Mouse (Mus musculus): ENCODE results near the gene Pld2.

The Pld2 gene

DNA sequence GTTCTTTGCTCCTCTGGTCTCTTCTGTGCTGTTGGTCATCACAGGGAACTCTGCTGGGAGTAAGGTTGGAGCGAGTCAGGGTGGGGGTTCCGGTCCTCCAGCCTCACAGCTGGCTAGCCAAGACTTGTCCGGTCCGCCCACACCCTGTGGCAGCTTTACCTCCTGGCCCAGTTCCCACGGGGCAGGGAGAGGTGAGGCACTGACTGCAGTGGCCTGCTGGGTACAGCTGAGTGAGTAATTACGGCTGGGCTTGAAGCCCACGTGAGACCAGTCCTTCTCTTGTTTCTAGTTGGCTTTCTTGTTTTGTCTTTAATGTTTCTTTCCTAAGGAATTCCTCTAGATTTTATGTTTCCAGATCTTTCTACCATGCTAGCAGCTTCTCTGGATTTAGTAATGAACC is 45.6 kb downstream of the Pld2 start:
- Histone ChIP-seq H3K9me3 (ENCODE audit: low read length) (no peaks in the 10 kb centered on the region), H3K4me3 (replicated peaks; ENCODE audit: low read length) (peak overlapping the region; percentile 41; the same call in 1 of the 2 replicates), H3K36me3 (ENCODE audit: insufficient read depth, low read length) (peaks cover 8% of the 10 kb centered on the region; the same call in 1 of the 2 replicates), H3K4me1 (replicated peaks; ENCODE audit: low read depth, low read length) (peaks cover 26% of the 10 kb centered on the region), H3K27me3 (ENCODE audit: insufficient read depth, low read length) (no peaks in the 10 kb centered on the region)
- TF ChIP-seq NANOG (IDR thresholded peaks at IDR 0.05; ENCODE audit: borderline replicate concordance, low read length): no peak

- no peaks in the 10 kb centered on the region for H3K9me3 ChIP-seq (ENCODE audit: low read length)
- peaks cover 24% of the 10 kb centered on the region for H3K4me1 ChIP-seq (replicated peaks; ENCODE audit: low read depth, low read length)
- H3K27me3 ChIP-seq (ENCODE audit: insufficient read depth, low read length): no peaks in the 10 kb centered on the region
- H3K36me3 ChIP-seq (ENCODE audit: insufficient read depth, low read length): peaks cover 8% of the 10 kb centered on the region; the same call in 1 of the 2 replicates
- no peak overlapping the region for H3K4me3 ChIP-seq (replicated peaks; ENCODE audit: low read length)
- TF ChIP-seq CTCF (conservative IDR thresholded peaks at IDR 0.05; ENCODE audit: low read length) (no peak), NANOG (IDR thresholded peaks at IDR 0.05; ENCODE audit: borderline replicate concordance, low read length) (no peak), POU5F1 (IDR thresholded peaks at IDR 0.05; ENCODE audit: borderline replicate concordance, low read length) (no peak)
Measured at GRCm38 (mm10) chr11:70586261-70586660, 46.4 kb downstream of the Pld2 start.

DNA sequence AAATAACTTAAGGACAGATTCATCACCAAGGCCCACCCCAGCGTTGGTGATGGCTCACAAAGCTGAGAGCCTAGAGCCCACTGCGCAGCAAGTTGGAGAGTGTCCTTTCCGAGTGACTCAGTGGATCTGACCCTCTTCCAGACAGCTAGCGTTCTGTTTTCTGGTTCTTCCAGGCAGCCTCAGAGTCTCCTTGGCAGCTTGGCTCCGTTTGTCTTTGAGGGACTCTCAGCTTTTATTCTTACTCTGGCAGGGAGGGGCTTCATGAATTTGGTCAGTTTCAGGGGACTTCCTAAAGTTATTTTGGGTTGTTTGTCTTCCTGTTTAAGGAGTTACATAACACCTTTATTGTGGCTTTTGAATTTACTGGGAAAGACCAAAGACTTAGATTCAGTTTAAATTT is 47.1 kb downstream of the Pld2 start:
- Histone ChIP-seq H3K36me3 (ENCODE audit: insufficient read depth, low read length) (peaks cover 8% of the 10 kb centered on the region; the same call in 1 of the 2 replicates), H3K9me3 (ENCODE audit: low read length) (no peaks in the 10 kb centered on the region), H3K4me3 (replicated peaks; ENCODE audit: low read length) (no peak overlapping the region), H3K4me1 (replicated peaks; ENCODE audit: low read depth, low read length) (peaks cover 24% of the 10 kb centered on the region), H3K27me3 (ENCODE audit: insufficient read depth, low read length) (no peaks in the 10 kb centered on the region)
- no peak for TF ChIP-seq NANOG (IDR thresholded peaks at IDR 0.05; ENCODE audit: borderline replicate concordance, low read length)
- no peak for TF ChIP-seq POU5F1 (IDR thresholded peaks at IDR 0.05; ENCODE audit: borderline replicate concordance, low read length)
- no peak for TF ChIP-seq CTCF (conservative IDR thresholded peaks at IDR 0.05; ENCODE audit: low read length)

- Histone ChIP-seq H3K36me3 (ENCODE audit: insufficient read depth, low read length) (peaks cover 11% of the 10 kb centered on the region; the same call in 1 of the 2 replicates), H3K9me3 (ENCODE audit: low read length) (no peaks in the 10 kb centered on the region), H3K4me1 (replicated peaks; ENCODE audit: low read depth, low read length) (peaks cover 10% of the 10 kb centered on the region), H3K27me3 (ENCODE audit: insufficient read depth, low read length) (no peaks in the 10 kb centered on the region), H3K4me3 (replicated peaks; ENCODE audit: low read length) (no peak overlapping the region)
- no peak for TF ChIP-seq POU5F1 (IDR thresholded peaks at IDR 0.05; ENCODE audit: borderline replicate concordance, low read length)
- no peak for TF ChIP-seq NANOG (IDR thresholded peaks at IDR 0.05; ENCODE audit: borderline replicate concordance, low read length)
Measured at GRCm38 (mm10) chr11:70591733-70592132, 51.9 kb downstream of the Pld2 start.

GRCm38 (mm10) chr11:70594253-70594989 is 54.6 kb downstream of the Pld2 start:
- H3K4me3 ChIP-seq (replicated peaks; ENCODE audit: low read length): no peak overlapping the region
- TF ChIP-seq CTCF (conservative IDR thresholded peaks at IDR 0.05; ENCODE audit: low read length) (no peak), POU5F1 (IDR thresholded peaks at IDR 0.05; ENCODE audit: borderline replicate concordance, low read length) (no peak), NANOG (IDR thresholded peaks at IDR 0.05; ENCODE audit: borderline replicate concordance, low read length) (no peak)
- no peaks in the 10 kb centered on the region for H3K9me3 ChIP-seq (ENCODE audit: low read length)
- H3K27me3 ChIP-seq (ENCODE audit: insufficient read depth, low read length): no peaks in the 10 kb centered on the region
- peaks cover 30% of the 10 kb centered on the region for H3K36me3 ChIP-seq (ENCODE audit: insufficient read depth, low read length)
- peaks cover 14% of the 10 kb centered on the region for H3K4me1 ChIP-seq (replicated peaks; ENCODE audit: low read depth, low read length)

DNA sequence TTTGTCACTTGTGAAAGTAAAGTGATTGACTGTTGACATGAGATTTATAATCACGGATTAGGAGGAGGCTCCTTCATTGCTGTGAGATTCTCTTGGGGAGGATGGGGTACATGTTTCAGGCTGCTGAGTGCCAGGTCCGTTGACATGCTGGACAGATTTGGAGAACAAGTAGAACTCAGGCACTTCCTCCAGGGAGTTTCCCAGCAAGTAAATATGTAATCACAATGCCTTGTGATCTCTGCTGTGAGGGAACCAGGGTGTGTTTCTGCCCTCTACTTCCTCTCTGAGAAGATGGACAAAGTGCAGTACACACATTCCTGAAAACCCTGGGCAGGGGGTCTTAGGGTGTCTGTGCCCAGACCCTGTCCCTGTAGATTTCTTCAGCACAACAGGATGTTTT is 55.8 kb downstream of the Pld2 start:
- Histone ChIP-seq H3K4me3 (replicated peaks; ENCODE audit: low read length) (no peak overlapping the region), H3K36me3 (ENCODE audit: insufficient read depth, low read length) (peaks cover 36% of the 10 kb centered on the region), H3K27me3 (ENCODE audit: insufficient read depth, low read length) (no peaks in the 10 kb centered on the region), H3K4me1 (replicated peaks; ENCODE audit: low read depth, low read length) (peaks cover 14% of the 10 kb centered on the region), H3K9me3 (ENCODE audit: low read length) (no peaks in the 10 kb centered on the region)
- no peak for TF ChIP-seq CTCF (conservative IDR thresholded peaks at IDR 0.05; ENCODE audit: low read length)
- TF ChIP-seq POU5F1 (IDR thresholded peaks at IDR 0.05; ENCODE audit: borderline replicate concordance, low read length): no peak

GRCm38 (mm10) chr11:70596094-70596493 is 56.2 kb downstream of the Pld2 start:
- no peaks in the 10 kb centered on the region for H3K9me3 ChIP-seq (ENCODE audit: low read length)
- H3K4me3 ChIP-seq (replicated peaks; ENCODE audit: low read length): no peak overlapping the region
- no peaks in the 10 kb centered on the region for H3K27me3 ChIP-seq (ENCODE audit: insufficient read depth, low read length)
- H3K36me3 ChIP-seq (ENCODE audit: insufficient read depth, low read length): peaks cover 36% of the 10 kb centered on the region
- TF ChIP-seq CTCF (conservative IDR thresholded peaks at IDR 0.05; ENCODE audit: low read length) (no peak), NANOG (IDR thresholded peaks at IDR 0.05; ENCODE audit: borderline replicate concordance, low read length) (no peak), POU5F1 (IDR thresholded peaks at IDR 0.05; ENCODE audit: borderline replicate concordance, low read length) (no peak)
- H3K4me1 ChIP-seq (replicated peaks; ENCODE audit: low read depth, low read length): peaks cover 14% of the 10 kb centered on the region

GRCm38 (mm10) chr11:70597301-70597700 is 57.4 kb downstream of the Pld2 start:
- H3K36me3 ChIP-seq (ENCODE audit: insufficient read depth, low read length): peaks cover 47% of the 10 kb centered on the region
- H3K9me3 ChIP-seq (ENCODE audit: low read length): no peaks in the 10 kb centered on the region
- TF ChIP-seq NANOG (IDR thresholded peaks at IDR 0.05; ENCODE audit: borderline replicate concordance, low read length) (no peak), POU5F1 (IDR thresholded peaks at IDR 0.05; ENCODE audit: borderline replicate concordance, low read length) (no peak), CTCF (conservative IDR thresholded peaks at IDR 0.05; ENCODE audit: low read length) (no peak)
- H3K4me3 ChIP-seq (replicated peaks; ENCODE audit: low read length): no peak overlapping the region
- no peaks in the 10 kb centered on the region for H3K27me3 ChIP-seq (ENCODE audit: insufficient read depth, low read length)
- peaks cover 14% of the 10 kb centered on the region for H3K4me1 ChIP-seq (replicated peaks; ENCODE audit: low read depth, low read length)

DNA sequence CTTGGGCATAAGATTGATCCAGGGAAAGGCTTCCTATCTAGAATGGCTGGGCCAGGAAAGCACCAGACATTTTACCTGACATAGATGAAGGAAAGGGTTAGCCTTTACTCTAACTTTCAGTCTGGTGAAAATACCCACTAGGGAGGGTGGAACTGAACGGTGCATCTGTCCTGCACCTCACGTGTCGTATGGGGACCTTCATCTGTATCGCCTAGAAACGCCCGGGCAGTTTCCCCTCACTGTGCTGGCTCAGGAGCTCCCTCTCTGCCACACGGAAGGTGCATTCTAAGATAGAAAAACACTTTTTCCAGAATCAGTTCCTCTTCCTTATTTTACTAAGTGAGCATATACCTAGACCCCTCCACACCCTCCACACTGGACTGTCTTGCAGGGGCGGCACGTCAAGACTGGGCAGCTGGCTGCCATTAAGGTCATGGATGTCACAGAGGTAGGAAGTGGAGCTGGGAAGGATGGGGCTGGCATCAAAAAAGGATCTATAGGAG is 58.6 kb downstream of the Pld2 start:
- TF ChIP-seq NANOG (IDR thresholded peaks at IDR 0.05; ENCODE audit: borderline replicate concordance, low read length): no peak
- TF ChIP-seq CTCF (conservative IDR thresholded peaks at IDR 0.05; ENCODE audit: low read length): no peak
- no peak for TF ChIP-seq POU5F1 (IDR thresholded peaks at IDR 0.05; ENCODE audit: borderline replicate concordance, low read length)
- peaks cover 57% of the 10 kb centered on the region for H3K36me3 ChIP-seq (ENCODE audit: insufficient read depth, low read length)
- H3K4me1 ChIP-seq (replicated peaks; ENCODE audit: low read depth, low read length): peaks cover 14% of the 10 kb centered on the region
- no peaks in the 10 kb centered on the region for H3K9me3 ChIP-seq (ENCODE audit: low read length)
- no peak overlapping the region for H3K4me3 ChIP-seq (replicated peaks; ENCODE audit: low read length)
- no peaks in the 10 kb centered on the region for H3K27me3 ChIP-seq (ENCODE audit: insufficient read depth, low read length)
